Mouse (Mus musculus) right cerebral cortex, adult 18-20 months (tissue): ENCODE results near the gene Gm49366.
"Not testable (repeated sequence)": the region's sequence is repeated elsewhere in the genome, so short reads cannot be mapped to it uniquely, and the experiment has no call there.

Source experiments
- DNase-seq: peaks from one replicate; pipeline ENCODE4 v3.0.0; 2022; ENCODE audit warnings: mixed read lengths

Gene Gm49366

DNA sequence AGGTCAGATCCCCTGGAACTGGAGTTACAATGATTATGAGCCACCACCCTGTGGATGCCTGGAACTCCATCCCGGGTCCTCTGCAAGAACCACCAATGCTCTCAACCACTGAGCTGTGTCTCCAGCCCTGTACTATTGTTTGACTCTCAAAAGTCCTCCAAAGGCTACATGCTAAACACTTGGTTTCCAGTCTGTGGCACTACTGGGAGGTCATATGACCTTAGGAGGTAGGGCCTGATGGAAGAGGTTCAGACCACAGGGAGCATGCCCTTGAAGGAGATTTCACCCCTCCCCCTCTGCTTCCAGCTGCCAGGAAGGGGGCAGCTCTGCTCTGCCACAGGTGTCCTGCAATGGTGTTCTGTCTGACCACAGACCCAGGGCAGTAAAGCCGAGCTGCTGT lies 5.4 kb upstream of the Gm49366 start:
- DNase-seq: not testable (repeated sequence)

DNA sequence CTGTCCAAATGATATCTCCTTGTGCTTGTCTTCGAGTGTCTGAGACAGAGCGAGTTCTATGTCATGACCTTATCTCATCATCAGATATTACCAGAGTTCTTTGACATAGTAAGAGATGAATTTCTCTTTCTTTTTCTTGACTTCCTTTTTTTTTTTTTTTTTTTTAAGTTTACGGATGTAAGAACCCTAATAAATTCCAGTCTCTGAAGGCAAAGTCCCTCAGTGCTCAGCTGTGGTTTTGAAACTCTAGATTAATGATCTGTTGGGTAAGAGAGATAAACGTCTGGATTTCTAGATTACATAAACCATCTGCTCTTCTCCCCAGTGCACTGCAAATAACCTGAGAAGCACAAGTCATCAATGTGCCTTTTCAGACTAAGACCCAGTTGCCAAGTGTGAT lies 4.6 kb upstream of the Gm49366 start:
- no peak for DNase-seq

DNA sequence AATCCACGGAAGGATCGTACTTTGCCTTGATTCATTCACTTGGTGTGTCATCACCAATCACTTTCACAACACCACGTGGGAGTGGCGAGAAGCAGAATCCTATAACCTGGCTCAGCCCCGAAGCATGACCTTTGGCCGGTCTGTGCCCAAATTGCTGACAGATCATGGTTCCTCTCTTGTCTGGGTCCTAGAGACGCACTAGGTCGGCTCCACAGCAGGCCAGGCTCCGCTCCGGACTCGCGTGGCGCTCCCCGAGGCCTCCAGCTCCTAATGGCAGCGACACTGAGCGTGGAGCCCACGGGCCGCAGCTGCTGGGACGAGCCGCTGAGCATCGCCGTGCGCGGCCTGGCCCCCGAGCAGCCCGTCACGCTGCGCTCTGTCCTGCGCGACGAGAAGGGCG lies 494 bp upstream of the Gm49366 start, which contains the start of gene Acot4:
TSS of gene Acot4 (plus strand) at position 139 of the 400 bp plus-strand sequence.
- DNase-seq: not testable (repeated sequence)

DNA sequence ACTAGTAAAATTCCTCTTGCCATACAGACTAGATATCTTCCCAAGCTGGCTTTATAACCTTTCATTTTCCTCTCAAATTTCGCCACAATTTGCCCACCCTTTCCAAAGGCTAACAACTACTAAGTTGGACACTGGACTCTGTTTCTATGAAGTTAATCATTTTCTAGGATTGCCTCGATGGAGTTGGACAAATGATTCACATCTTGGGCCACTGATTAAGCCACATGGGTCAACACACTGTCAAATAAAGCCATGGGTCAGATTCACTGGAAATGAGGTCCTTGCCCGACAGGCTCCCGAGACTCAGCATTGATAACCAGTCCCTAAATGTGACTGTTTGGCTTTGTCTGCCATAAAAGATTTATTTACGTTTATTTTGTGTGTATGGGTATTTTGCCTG lies 3.5 kb downstream of the Gm49366 start:
- DNase-seq: no peak

DNA sequence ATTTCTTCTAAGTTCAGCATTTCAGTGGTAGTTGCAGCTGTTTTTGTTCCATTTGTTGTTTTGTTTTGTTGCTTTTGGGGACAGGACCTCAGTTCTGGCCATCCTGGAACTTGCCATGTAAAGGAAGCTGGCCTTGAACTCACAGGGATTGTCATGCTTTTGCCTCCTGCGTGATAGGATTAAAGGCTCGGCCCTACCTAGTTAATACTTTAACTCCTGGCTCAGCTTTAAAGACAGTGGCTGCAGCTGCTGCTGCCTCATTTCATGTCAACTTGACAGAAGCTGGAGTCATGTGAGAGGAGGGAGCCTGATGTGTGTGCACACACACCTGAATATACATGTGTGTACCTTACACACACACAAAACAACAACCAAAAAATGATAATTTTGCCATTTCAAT lies 5.3 kb downstream of the Gm49366 start:
- DNase-seq: no peak

DNA sequence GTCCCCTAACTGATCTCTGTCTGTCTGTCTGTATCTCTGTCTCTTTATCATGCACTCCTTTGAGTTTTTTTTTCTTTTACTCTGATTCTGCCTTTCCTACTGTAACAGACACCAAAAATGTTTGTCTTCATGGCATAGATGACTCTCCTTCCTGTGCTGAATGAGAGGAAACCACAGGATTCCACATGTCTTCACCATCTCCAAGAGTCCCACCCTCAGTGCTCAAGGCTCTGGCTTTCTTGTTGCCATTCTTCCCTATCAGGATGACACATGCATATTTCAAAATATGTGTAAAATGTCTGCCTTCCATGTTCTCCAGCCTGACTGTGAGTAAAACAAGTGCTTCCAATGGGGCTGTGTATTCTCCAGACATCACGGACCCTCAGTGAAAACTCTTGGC lies 8.2 kb downstream of the Gm49366 start:
- DNase-seq: no peak

DNA sequence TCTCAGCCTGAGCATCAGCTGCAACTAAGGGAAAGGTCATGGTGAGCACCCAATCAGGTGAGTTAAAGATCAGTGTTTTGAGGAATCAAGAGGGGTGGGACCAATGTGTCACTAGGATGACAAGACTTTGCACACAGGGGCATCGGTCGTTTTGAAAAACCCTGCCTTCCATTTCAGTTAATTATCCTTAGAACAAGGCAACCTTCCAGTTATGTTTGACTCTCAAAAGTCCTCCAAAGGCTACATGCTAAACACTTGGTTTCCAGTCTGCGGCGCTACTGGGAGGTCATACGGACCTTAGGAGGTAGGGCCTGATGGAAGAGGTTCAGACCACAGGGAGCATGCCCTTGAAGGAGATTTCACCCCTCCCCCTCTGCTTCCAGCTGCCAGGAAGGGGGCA lies 12.0 kb downstream of the Gm49366 start:
- not testable (repeated sequence) for DNase-seq

DNA sequence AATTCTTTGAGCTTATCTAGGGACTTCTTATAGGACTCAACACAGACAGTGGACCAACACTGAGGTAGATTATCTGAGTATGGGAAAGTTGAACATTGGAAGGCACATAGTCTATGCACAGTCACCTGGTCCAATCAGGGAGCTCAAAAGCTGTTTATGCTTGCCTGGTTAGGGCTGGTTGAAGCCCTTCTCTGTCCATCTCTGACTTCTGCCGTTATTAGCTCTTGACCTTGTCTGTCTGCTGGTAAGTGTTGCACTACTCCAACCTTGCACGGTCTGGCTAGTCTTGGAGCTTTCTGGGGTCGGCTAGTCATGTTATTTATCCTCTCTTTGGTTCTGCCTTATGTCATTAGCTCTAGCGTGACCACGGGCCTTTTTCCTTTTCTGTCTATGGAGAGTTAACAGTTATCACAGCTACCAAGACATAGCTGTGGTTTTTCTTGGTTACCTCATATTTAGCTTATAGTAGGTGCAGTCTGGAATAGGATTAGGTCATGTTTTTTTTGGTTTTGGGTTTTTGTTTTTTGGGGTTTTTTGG lies 13.3 kb downstream of the Gm49366 start, which contains the start of gene Acot3:
TSS of gene Acot3 (plus strand) at position 208 of the 538 bp plus-strand sequence.
- DNase-seq: no peak

DNA sequence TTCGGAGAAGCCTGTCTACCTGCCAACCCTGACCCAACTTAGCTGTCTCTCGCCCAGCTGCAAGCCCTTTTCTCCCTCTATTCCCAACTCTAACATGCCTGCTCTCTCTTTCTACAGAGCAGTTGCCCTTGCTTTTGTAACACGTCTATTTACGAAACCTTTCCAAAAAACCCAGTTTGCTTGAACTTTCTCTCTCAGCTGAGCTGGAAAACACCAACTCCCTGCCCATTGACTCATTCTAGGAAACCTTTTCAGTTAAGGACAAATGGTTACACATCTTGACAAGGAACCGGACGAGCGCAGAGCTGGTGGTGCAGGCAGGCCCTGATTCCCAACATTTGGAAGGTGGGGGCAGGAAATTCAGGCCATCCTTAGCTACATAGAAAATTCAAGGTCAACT lies 13.9 kb downstream of the Gm49366 start:
- DNase-seq: no peak

DNA sequence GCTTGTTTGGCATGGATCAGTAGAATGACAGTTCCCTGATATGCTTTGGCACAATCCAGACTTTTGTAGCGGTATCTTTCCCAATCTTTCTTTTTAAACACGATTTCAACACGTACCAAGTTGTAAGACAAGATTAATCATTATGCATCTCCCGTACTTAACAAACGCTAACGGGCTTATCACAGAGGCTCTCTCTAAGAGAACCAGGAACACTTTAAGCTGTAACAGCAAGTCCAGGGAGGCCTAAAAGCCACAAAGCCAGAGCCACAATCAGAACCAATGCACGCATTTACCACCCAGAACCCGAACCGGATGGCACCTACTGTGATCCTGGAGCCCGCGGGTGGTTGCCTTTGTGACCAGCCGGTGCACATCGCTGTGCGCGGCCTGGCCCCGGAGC lies 14.4 kb downstream of the Gm49366 start:
- DNase-seq: no peak

DNA sequence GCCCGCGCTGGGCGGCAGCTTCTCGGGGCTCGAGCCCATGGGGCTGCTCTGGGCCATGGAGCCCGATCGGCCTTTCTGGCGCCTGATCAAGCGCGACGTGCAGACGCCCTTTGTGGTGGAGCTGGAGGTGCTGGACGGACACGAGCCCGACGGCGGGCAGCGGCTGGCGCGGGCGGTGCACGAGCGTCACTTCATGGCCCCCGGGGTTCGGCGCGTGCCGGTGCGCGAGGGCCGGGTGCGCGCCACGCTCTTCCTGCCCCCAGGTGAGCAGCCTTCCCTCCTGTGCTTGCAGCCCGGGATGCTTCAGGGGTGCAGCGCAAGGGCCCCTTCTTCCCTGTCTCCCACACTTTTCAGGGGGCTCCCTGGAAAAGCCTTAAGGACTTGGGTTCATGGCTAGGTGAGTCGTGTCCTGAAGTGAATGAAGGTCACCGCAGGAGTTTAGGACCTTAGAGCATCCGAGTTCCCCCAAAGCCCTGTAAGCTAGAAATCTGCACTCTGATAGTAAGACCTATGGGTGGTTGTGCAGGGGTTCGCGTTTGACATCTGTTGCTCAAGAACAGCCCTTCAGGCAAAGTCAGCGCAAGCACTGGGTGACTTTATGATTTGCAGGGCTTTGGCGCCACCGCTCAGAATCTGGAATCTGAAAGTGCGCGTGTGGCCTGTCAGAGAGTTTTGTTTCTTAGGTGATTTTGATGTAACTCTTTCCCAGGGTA lies 15.1 kb downstream of the Gm49366 start:
- DNase-seq: peak; percentile 30

DNA sequence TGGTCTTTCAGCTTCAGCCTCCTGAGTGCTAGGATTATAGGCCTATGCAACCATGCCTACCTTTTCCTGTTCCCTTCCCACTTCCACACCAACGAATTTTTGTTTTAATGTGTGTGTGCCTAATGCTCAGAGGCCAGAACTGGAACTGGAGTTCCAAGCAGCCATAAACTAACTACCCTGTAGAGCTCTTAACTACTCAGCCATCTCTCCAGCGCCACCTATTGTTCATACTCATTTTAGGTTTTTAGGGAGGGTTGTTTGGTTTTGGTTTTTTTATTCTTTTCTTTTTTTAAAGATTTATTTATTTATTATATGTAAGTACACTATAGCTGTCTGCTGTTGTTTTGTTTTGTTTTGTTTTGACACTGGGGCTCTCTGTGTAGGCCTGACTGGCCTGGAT lies 22.2 kb downstream of the Gm49366 start:
- DNase-seq: no peak

DNA sequence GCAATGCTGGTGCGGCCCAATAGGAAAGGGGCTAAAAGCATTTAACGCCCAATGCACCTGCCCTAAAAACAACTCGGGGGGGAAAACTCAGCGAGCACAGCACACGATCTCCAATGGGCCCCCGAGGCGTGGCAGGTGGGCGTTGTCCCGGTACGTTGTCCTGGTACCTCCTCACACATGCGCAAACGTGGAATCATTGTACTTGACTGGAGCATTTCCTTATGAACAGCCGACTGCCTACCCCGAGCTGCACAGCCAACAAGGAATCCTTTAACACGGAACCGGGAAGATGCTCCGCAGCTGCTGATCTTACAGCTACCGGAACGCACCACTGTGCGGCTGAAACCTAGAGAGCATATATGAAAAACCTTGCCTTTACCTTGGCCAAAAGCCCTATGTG lies 23.6 kb downstream of the Gm49366 start:
- no peak for DNase-seq

DNA sequence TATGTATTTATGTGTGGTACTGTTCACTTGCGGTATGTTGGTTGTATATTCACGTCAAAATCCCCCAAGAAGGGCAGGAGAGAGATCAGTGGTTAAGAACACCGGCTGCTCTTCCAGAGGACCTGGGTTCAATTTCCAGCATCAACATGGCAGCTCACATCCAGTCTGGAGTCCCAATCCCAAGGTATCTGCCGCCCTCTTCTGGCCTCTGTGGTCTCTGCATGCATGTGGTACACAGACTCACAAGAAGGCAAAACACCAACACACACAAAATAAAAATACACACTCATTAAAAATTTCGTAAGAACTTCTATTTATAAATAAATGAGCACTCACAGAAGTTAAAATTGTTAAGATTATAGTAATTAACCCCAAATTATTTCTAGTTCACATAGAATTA lies 24.5 kb downstream of the Gm49366 start:
- DNase-seq: no peak

DNA sequence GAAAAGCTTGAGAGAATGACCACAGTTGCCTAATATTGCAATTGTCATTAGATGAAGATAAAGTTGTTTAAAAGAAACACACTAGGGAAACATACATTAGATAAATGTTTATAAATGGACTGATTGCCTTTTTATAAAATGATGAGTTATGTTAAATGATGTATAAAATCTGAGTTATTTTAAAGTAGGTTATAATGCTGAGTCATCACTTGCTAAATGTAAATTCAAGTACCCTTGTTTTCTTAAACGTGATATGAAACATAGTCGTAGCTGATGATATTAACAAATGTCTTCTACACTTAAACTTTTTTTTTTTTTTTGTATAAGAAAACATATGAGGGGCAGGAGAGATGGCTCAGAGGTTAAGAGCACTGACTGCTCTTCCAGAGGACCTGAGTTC lies 25.1 kb downstream of the Gm49366 start:
- no peak for DNase-seq

DNA sequence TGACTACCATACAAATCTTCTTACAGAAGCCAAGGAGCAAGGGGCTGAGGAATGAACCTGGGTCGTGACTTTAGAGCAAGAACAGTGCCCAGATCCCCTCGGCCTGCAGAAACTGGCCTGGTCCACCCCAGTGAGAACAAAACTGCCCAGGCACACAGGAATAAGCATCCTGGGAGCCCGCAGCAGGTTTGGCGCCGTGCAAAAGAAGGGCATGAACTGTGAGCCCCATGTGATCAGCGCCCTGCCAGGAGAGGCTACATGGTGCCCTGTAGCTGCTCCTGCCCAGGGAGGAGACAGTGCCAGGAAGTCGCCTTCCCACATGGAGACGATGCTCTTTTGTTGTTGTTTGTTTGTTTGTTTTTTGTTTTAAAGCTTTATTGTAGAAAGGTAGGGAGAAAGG lies 25.9 kb downstream of the Gm49366 start:
- DNase-seq: no peak

DNA sequence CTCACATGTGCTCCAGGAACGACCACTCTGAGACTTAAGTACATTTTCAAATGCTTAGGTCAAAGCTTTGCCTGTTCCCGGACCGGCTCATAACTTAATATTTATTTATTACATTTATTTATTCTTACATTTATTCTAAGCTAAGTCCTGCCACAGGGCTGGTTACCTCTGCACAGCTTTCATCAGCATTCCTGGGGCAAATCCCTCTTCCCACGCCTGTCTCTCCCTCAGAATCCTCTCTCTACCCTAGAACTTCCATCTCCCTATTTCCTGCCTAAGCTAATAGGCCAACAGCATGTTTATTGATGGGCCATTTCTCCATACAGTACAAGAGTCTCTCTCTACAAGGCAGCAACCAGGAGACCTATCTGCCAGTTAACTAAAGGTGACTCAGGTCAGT lies 29.0 kb downstream of the Gm49366 start:
- DNase-seq: no peak

DNA sequence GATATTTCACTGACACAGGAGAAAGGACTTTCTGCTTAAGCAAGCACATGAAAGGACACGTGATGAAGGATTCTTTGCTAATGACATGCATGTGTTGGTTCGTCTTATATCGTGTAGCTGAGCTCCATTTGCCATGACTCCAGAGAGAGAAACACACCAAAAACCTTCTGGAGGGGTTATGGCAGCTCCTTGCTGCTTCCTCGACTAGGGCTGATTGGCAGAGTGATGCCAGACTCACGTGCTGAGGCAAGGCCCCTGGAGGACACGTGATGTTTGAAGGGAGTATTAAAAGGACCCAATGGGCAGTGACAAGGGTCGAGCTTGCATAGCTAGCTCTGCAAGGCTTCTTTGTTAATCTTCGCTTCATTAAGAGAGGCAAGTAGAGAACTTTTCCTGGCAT lies 29.6 kb downstream of the Gm49366 start:
- no peak for DNase-seq

DNA sequence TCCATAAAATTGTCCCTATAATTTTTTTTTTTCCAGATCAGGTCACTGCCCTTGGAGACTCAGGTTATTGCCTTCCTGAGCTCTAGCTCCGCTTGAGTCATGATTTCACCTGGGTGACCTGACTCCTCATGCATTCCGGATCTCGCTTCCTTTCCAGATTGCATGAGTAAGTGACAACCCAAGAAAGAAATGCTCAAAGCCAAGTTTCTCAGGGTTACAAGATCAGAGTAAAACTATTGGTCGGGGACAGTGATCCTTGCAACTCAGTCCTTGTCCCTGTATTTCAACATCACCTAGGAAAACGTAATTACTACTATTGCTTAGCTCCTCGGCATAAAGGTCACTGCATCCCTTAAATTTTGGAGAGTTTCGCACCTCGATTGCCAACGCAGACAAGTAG lies 30.3 kb downstream of the Gm49366 start, which contains the start of gene Acot5:
TSS of gene Acot5 (plus strand) at position 340 of the 400 bp plus-strand sequence.
- DNase-seq: no peak

DNA sequence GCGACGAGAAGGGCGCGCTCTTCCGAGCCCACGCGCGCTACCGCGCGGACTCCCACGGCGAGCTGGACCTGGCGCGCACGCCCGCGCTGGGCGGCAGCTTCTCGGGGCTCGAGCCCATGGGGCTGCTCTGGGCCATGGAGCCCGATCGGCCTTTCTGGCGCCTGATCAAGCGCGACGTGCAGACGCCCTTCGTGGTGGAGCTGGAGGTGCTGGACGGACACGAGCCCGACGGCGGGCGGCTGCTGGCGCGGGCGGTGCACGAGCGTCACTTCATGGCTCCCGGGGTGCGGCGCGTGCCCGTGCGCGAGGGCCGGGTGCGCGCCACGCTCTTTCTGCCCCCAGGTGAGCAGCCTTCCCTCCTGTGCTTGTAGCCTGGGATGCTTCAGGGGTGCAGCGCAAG lies 30.8 kb downstream of the Gm49366 start:
- peak; percentile 29 for DNase-seq

DNA sequence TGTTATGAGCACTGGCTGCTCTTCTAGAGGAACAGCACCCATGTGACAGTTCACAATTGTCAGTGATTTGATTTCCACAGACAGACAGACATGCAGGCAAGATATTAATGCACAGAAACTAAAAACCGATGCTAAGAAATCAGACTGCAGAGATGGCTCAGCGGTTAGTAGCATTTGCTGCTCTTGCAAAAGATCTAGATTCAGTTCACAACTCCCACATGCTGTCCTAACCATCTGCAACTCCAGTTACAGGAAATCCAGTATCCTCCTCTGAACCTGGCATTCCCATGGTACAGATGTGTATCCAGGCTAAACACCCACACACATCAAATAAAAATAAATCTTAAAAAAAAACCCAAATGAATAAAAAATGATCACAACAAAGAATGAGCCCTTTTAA lies 33.0 kb downstream of the Gm49366 start:
- peak; percentile 73 for DNase-seq

DNA sequence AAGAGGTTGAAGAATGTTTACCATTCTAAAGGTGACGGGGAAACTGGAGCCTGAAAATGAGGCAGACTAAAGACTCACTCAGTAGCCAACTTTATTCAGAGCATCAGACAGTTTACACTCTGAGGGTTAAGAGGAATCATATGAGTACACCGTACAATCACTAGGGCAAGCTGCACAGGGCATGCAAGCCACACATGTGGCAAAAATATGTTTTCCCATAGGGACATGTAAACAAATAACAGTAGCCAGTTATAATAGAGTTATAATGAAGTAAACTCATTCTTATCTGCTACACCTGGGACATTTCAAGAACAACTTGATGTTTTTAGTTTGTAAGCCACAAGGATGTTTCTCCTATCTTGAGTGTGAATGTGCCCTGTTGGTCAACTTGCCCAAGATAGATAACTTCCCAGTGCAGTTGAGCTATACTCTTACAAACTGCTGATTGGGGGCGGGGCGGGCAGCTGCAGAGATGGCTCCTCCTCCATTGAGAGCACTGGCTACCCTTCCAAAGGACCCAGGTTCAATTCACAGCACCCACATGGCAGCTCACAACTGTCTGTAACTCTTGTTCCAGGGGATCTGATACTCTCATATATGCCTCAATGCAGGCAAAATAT lies 38.7 kb downstream of the Gm49366 start:
- no peak for DNase-seq

DNA sequence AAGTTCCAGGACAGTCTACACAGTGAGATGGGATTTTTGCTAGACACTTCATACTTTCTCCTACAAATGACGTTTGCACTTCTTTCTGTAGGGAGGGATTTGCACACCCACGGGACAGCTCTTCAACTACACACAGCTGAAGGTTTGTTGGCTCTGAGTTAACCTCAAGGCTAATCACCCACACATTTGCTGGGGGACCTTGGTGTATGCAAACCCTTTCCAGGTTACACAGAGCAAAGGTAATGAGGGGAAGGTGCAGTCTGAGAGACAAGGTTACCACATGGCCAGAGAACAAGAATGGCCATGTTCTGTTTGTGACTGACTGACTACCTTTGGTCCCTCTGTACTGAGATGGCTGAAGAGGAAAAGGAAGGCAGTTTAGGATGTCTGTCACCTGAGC lies 45.1 kb downstream of the Gm49366 start:
- no peak for DNase-seq

DNA sequence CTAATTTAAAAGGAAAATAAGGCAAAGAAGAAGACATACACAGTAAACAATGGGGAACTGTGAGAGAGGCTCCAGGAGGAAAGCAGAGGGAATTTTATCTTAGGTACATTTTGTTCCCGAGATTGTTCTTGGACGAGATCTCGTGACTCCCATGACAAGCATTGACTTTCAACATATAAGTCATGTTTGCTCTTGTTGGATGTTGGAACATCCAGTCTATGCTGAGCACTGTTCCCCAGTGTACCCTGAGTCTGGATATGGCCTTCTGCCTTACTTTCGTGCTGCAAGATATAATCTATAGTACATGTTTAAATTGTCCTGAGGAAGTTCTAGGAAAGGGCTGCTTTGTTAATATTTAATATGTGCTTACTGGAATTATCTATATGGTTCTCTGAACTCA lies 45.8 kb downstream of the Gm49366 start:
- DNase-seq: no peak
